In genomic region chr14:21981462-21981861, GRCm38 (mm10) we compare ENCODE assay signal across 8 mouse cellular contexts. TPM values are rescaled to one million over a fixed set of nuclear protein-coding genes. Genes with fewer than 3 reads are reported as not detected.
DNase-seq lines count a peak whose midpoint lies in the region; ATAC-seq and TF ChIP-seq lines count a peak whose summit lies in the region.

No protein-coding gene starts in this region.

- intact Hi-C loops in heart, postnatal 25 days (cut with DNase I) = loop anchor here (5.0 to 10.0 kb wide), 5 partner anchors 79 to 1543 kb away; no protein-coding TSS in a partner anchor

- peak overlapping the region; percentile 50; the same call in 1 of the 2 replicates for H3K4me3 ChIP-seq in bone marrow macrophage, adult 2 months (ENCODE audit: insufficient read depth, low read length)
- no peak overlapping the region for H3K4me3 ChIP-seq in forebrain, embryonic 14.5 days (ENCODE audit: low read depth, low read length)
- peak overlapping the region; percentile 15; the same call in 1 of the 2 replicates for H3K4me3 ChIP-seq in layer of hippocampus, adult 2 months
- H3K4me3 ChIP-seq in lung, embryonic 16.5 days (ENCODE audit: low read length) = peak overlapping the region; percentile 33

- WGBS in forebrain, embryonic 14.5 days = 2% methylated on average over 22 of the region's 22 CpGs
- 0% methylated on average over 19 of the region's 22 CpGs for WGBS in lung, embryonic 16.5 days

- H3K36me3 ChIP-seq in forebrain, embryonic 14.5 days (ENCODE audit: control insufficient read depth, insufficient read depth, low read length) = no peaks in the 10 kb centered on the region
- peaks cover 11% of the 10 kb centered on the region; the same call in 1 of the 2 replicates for H3K36me3 ChIP-seq in lung, embryonic 16.5 days (ENCODE audit: control insufficient read depth, insufficient read depth, low read length)

- H3K4me1 ChIP-seq in bone marrow macrophage, adult 2 months (ENCODE audit: control insufficient read depth, insufficient read depth, low read length) = peaks cover 5% of the 10 kb centered on the region; the same call in 1 of the 2 replicates
- H3K4me1 ChIP-seq in forebrain, embryonic 14.5 days (ENCODE audit: control insufficient read depth, insufficient read depth, low read length) = peaks cover 22% of the 10 kb centered on the region
- peaks cover 7% of the 10 kb centered on the region for H3K4me1 ChIP-seq in lung, embryonic 16.5 days (replicated peaks; ENCODE audit: control insufficient read depth, insufficient read depth, low read length)

- H3K27ac ChIP-seq in bone marrow macrophage, adult 2 months (ENCODE audit: insufficient read depth, low read depth, low read length) = no peak overlapping the region
- H3K27ac ChIP-seq in forebrain, embryonic 14.5 days (ENCODE audit: low read depth, low read length) = no peak overlapping the region
- H3K27ac ChIP-seq in layer of hippocampus, adult 2 months = no peak overlapping the region
- peak overlapping the region; percentile 95 for H3K27ac ChIP-seq in lung, embryonic 16.5 days (ENCODE audit: low read length)

- ATAC-seq in forebrain, embryonic 14.5 days = peak; percentile 51
- peak; percentile 89 for ATAC-seq in lung, embryonic 16.5 days (ENCODE audit: low read depth)

- H3K4me2 ChIP-seq in forebrain, embryonic 14.5 days (ENCODE audit: low read length) = peak overlapping the region; percentile 51
- peak overlapping the region; percentile 88 for H3K4me2 ChIP-seq in lung, embryonic 16.5 days (ENCODE audit: low read depth, low read length)

- TF ChIP-seq POLR2A in bone marrow macrophage, adult 2 months (IDR thresholded peaks at IDR 0.05; ENCODE audit: borderline replicate concordance, low read depth, low read length) = no peak

- peak; percentile 75 for TF ChIP-seq CTCF in bone marrow macrophage, adult 2 months (IDR thresholded peaks at IDR 0.05; ENCODE audit: low read depth, low read length)
- TF ChIP-seq CTCF in layer of hippocampus, adult 2 months (conservative IDR thresholded peaks at IDR 0.05) = peak; percentile 93

- H3K9ac ChIP-seq in forebrain, embryonic 14.5 days (ENCODE audit: low read length) = no peak overlapping the region
- H3K9ac ChIP-seq in lung, embryonic 16.5 days (ENCODE audit: low read length) = peak overlapping the region; percentile 74

- peaks cover 47% of the 10 kb centered on the region for H3K27me3 ChIP-seq in forebrain, embryonic 14.5 days (replicated peaks; ENCODE audit: control insufficient read depth, insufficient read depth, low read length)
- no peaks in the 10 kb centered on the region for H3K27me3 ChIP-seq in lung, embryonic 16.5 days (ENCODE audit: control insufficient read depth, insufficient read depth, low read depth, low read length)

- H3K9me3 ChIP-seq in forebrain, embryonic 14.5 days (replicated peaks; ENCODE audit: control insufficient read depth, low read length) = no peaks in the 10 kb centered on the region
- H3K9me3 ChIP-seq in lung, embryonic 16.5 days (ENCODE audit: control insufficient read depth, low read length) = no peaks in the 10 kb centered on the region

- peak; percentile 45 to 47 for DNase-seq in B cell, adult 2 months
- peak; percentile 79 for DNase-seq in forebrain, embryonic 14.5 days (ENCODE audit: low spot score)
- DNase-seq in heart, postnatal 25 days (ENCODE audit: low spot score) = peak; percentile 35
- DNase-seq in layer of hippocampus, adult 2 months (ENCODE audit: low spot score in 2 of 2) = peak in 1 of 2 experiments; percentile 67
- peak; percentile 73 for DNase-seq in ovary, postnatal 10 days (ENCODE audit: low spot score)
- peak; percentile 87 for DNase-seq in urinary bladder, postnatal 14 days (ENCODE audit: low spot score)

RNA-seq across cellular contexts. Expression of gene Zfp503, which starts 7.9 kb away (rescaled TPM):
- 0.76 and 1.0 TPM in 2 replicates for polyA plus RNA-seq in bone marrow macrophage, adult 2 months (2012; ENCODE audit: insufficient read depth, insufficient read length, missing spikeins)
- polyA plus RNA-seq in forebrain, embryonic 14.5 days (2014; fragmentation: Nextera tagmentation; extraction: Ambion mirVana) = 4.4 and 4.6 TPM in 2 replicates
- total RNA-seq in heart, postnatal 25 days (2021) = 1 to 10 TPM; 1.5 to 2.1 TPM
- total RNA-seq in layer of hippocampus, adult 2 months (2021) = 1 to 10 TPM; 2.2 to 2.5 TPM
- polyA plus RNA-seq in lung, embryonic 16.5 days (2015; fragmentation: Nextera tagmentation; extraction: Ambion mirVana) = 14.2 and 17.1 TPM in 2 replicates

RNA-seq across cellular contexts. Expression of gene Lrmda, which starts 38.0 kb away (rescaled TPM):
- polyA plus RNA-seq in bone marrow macrophage, adult 2 months (2012; ENCODE audit: insufficient read depth, insufficient read length, missing spikeins) = 18.3 and 20.1 TPM in 2 replicates
- polyA plus RNA-seq in forebrain, embryonic 14.5 days (2014; fragmentation: Nextera tagmentation; extraction: Ambion mirVana) = 0.31 TPM in 1 of 2 replicates, not detected in the other
- 1 to 10 TPM in 1 of 2 experiments, under 1 TPM in 1; 0.83 to 1.8 TPM for total RNA-seq in heart, postnatal 25 days (2021)
- total RNA-seq in layer of hippocampus, adult 2 months (2021) = 1 to 10 TPM in 1 of 2 experiments, under 1 TPM in 1; 0.87 to 1.5 TPM
- polyA plus RNA-seq in lung, embryonic 16.5 days (2015; fragmentation: Nextera tagmentation; extraction: Ambion mirVana) = 1.2 and 1.3 TPM in 2 replicates
